Mouse (Mus musculus): Measurements from ENCODE around the gene Atf6b. TPM values are rescaled to one million over a fixed set of nuclear protein-coding genes. Genes with fewer than 3 reads are reported as not detected.

Atf6b gene
- polyA plus RNA-seq, 1 experiment from 2014 or later: 17.8 TPM

GRCm38 (mm10) chr17:34651507-34652221, 4.7 kb downstream of the Atf6b start:
- no peak overlapping the region for H3K9ac ChIP-seq (ENCODE audit: low read depth, low read length)
- H3K4me2 ChIP-seq (ENCODE audit: low read depth, low read length): no peak overlapping the region
- H3K27me3 ChIP-seq (ENCODE audit: control insufficient read depth, insufficient read depth, low read depth, low read length): no peaks in the 10 kb centered on the region
- H3K36me3 ChIP-seq (ENCODE audit: control insufficient read depth, insufficient read depth): peaks cover 6% of the 10 kb centered on the region
- no peak overlapping the region for H3K4me3 ChIP-seq (ENCODE audit: low read depth, low read length)
- H3K4me1 ChIP-seq (ENCODE audit: control insufficient read depth, low read depth, low read length): peaks cover 8% of the 10 kb centered on the region
- no peak for ATAC-seq (ENCODE audit: low read depth)
- WGBS (ENCODE audit: insufficient replicate concordance): 55% methylated on average over 19 of the region's 19 CpGs
- H3K9me3 ChIP-seq (replicated peaks; ENCODE audit: control insufficient read depth, low read length): no peaks in the 10 kb centered on the region
- no peak overlapping the region for H3K27ac ChIP-seq (ENCODE audit: low read length)

- no peaks in the 10 kb centered on the region for H3K27me3 ChIP-seq (ENCODE audit: control insufficient read depth, insufficient read depth, low read depth, low read length)
- no peak for ATAC-seq (ENCODE audit: low read depth)
- peaks cover 6% of the 10 kb centered on the region for H3K4me1 ChIP-seq (ENCODE audit: control insufficient read depth, low read depth, low read length)
- H3K9ac ChIP-seq (ENCODE audit: low read depth, low read length): no peak overlapping the region
- no peaks in the 10 kb centered on the region for H3K9me3 ChIP-seq (replicated peaks; ENCODE audit: control insufficient read depth, low read length)
- H3K4me2 ChIP-seq (ENCODE audit: low read depth, low read length): no peak overlapping the region
- H3K27ac ChIP-seq (ENCODE audit: low read length): no peak overlapping the region
- H3K4me3 ChIP-seq (ENCODE audit: low read depth, low read length): no peak overlapping the region
- peaks cover 6% of the 10 kb centered on the region for H3K36me3 ChIP-seq (ENCODE audit: control insufficient read depth, insufficient read depth)
- WGBS (ENCODE audit: insufficient replicate concordance): 78% methylated on average over 10 of the region's 10 CpGs
These were observed 5.6 kb downstream of the Atf6b start for GRCm38 (mm10) chr17:34652546-34652945.

- H3K4me1 ChIP-seq (ENCODE audit: control insufficient read depth, low read depth, low read length): peaks cover 2% of the 10 kb centered on the region
- H3K27ac ChIP-seq (ENCODE audit: low read length): no peak overlapping the region
- WGBS (ENCODE audit: insufficient replicate concordance): 84% methylated on average over 8 of the region's 8 CpGs
- no peaks in the 10 kb centered on the region for H3K27me3 ChIP-seq (ENCODE audit: control insufficient read depth, insufficient read depth, low read depth, low read length)
- H3K36me3 ChIP-seq (ENCODE audit: control insufficient read depth, insufficient read depth): peaks cover 6% of the 10 kb centered on the region
- H3K4me3 ChIP-seq (ENCODE audit: low read depth, low read length): no peak overlapping the region
- ATAC-seq (ENCODE audit: low read depth): no peak
- no peak overlapping the region for H3K4me2 ChIP-seq (ENCODE audit: low read depth, low read length)
- H3K9ac ChIP-seq (ENCODE audit: low read depth, low read length): no peak overlapping the region
- H3K9me3 ChIP-seq (replicated peaks; ENCODE audit: control insufficient read depth, low read length): no peaks in the 10 kb centered on the region
These were observed 6.0 kb downstream of the Atf6b start for GRCm38 (mm10) chr17:34652985-34653384.

DNA sequence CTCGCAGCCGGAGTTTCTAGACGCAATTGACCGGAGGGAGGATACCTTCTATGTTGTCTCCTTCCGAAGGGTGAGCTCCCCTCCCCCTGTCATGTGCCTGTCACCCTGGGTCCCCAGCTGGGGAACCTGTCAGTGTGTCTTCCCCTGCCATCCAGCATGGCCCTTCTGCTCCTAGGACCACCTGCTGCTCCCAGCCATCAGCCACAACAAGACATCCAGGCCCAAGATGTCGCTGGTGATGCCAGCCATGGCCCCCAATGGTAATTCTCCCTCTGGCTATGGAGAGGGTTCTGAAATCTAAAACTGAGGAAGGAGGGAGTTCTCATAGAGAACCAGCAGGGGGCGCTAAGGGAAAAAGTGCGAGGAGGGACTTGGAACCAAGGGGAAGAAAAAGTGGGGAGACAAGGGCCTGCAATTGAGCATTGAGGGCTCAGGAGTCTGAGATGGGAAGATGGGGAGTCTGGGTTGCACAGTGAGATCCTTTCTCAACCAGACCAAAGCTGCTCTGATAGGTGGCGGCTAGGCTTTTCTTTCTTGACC, 6.9 kb downstream of the Atf6b start:
- Histone ChIP-seq H3K4me1 (ENCODE audit: control insufficient read depth, low read depth, low read length) (no peaks in the 10 kb centered on the region), H3K27ac (ENCODE audit: low read length) (no peak overlapping the region), H3K4me3 (ENCODE audit: low read depth, low read length) (no peak overlapping the region), H3K4me2 (ENCODE audit: low read depth, low read length) (no peak overlapping the region), H3K27me3 (ENCODE audit: control insufficient read depth, insufficient read depth, low read depth, low read length) (no peaks in the 10 kb centered on the region), H3K9ac (ENCODE audit: low read depth, low read length) (no peak overlapping the region), H3K36me3 (ENCODE audit: control insufficient read depth, insufficient read depth) (peaks cover 6% of the 10 kb centered on the region), H3K9me3 (replicated peaks; ENCODE audit: control insufficient read depth, low read length) (no peaks in the 10 kb centered on the region)
- WGBS (ENCODE audit: insufficient replicate concordance): 52% methylated on average over 9 of the region's 9 CpGs
- no peak for ATAC-seq (ENCODE audit: low read depth)

- Histone ChIP-seq H3K27me3 (ENCODE audit: control insufficient read depth, insufficient read depth, low read depth, low read length) (peaks cover 4% of the 10 kb centered on the region; the same call in 1 of the 2 replicates), H3K4me2 (ENCODE audit: low read depth, low read length) (no peak overlapping the region), H3K4me1 (ENCODE audit: control insufficient read depth, low read depth, low read length) (no peaks in the 10 kb centered on the region), H3K27ac (ENCODE audit: low read length) (no peak overlapping the region), H3K9ac (ENCODE audit: low read depth, low read length) (no peak overlapping the region), H3K9me3 (replicated peaks; ENCODE audit: control insufficient read depth, low read length) (no peaks in the 10 kb centered on the region), H3K36me3 (ENCODE audit: control insufficient read depth, insufficient read depth) (peaks cover 6% of the 10 kb centered on the region), H3K4me3 (ENCODE audit: low read depth, low read length) (no peak overlapping the region)
- ATAC-seq (ENCODE audit: low read depth): no peak
- WGBS (ENCODE audit: insufficient replicate concordance): 79% methylated on average over 13 of the region's 13 CpGs
These were observed 7.4 kb downstream of the Atf6b start for GRCm38 (mm10) chr17:34654392-34654791.

GRCm38 (mm10) chr17:34655160-34655559, 8.2 kb downstream of the Atf6b start:
- H3K9ac ChIP-seq (ENCODE audit: low read depth, low read length): no peak overlapping the region
- H3K27ac ChIP-seq (ENCODE audit: low read length): no peak overlapping the region
- 50% methylated on average over 7 of the region's 7 CpGs for WGBS (ENCODE audit: insufficient replicate concordance)
- no peak; the same call in 1 of the 2 replicates for ATAC-seq (ENCODE audit: low read depth)
- H3K4me2 ChIP-seq (ENCODE audit: low read depth, low read length): no peak overlapping the region
- H3K4me1 ChIP-seq (ENCODE audit: control insufficient read depth, low read depth, low read length): no peaks in the 10 kb centered on the region
- H3K36me3 ChIP-seq (ENCODE audit: control insufficient read depth, insufficient read depth): peaks cover 6% of the 10 kb centered on the region
- H3K9me3 ChIP-seq (replicated peaks; ENCODE audit: control insufficient read depth, low read length): no peaks in the 10 kb centered on the region
- no peak overlapping the region for H3K4me3 ChIP-seq (ENCODE audit: low read depth, low read length)
- H3K27me3 ChIP-seq (ENCODE audit: control insufficient read depth, insufficient read depth, low read depth, low read length): peaks cover 7% of the 10 kb centered on the region

- H3K4me1 ChIP-seq (ENCODE audit: control insufficient read depth, low read depth, low read length): no peaks in the 10 kb centered on the region
- H3K4me3 ChIP-seq (ENCODE audit: low read depth, low read length): no peak overlapping the region
- H3K27ac ChIP-seq (ENCODE audit: low read length): no peak overlapping the region
- WGBS (ENCODE audit: insufficient replicate concordance): 52% methylated on average over 4 of the region's 4 CpGs
- H3K36me3 ChIP-seq (ENCODE audit: control insufficient read depth, insufficient read depth): peaks cover 3% of the 10 kb centered on the region
- no peak overlapping the region for H3K4me2 ChIP-seq (ENCODE audit: low read depth, low read length)
- H3K9me3 ChIP-seq (replicated peaks; ENCODE audit: control insufficient read depth, low read length): no peaks in the 10 kb centered on the region
- no peak overlapping the region for H3K9ac ChIP-seq (ENCODE audit: low read depth, low read length)
- peak; percentile 59 for ATAC-seq (ENCODE audit: low read depth)
- peaks cover 12% of the 10 kb centered on the region for H3K27me3 ChIP-seq (ENCODE audit: control insufficient read depth, insufficient read depth, low read depth, low read length)
These were observed 8.6 kb downstream of the Atf6b start for GRCm38 (mm10) chr17:34655581-34655991.

GRCm38 (mm10) chr17:34656666-34657065, 9.7 kb downstream of the Atf6b start:
- no peak for ATAC-seq (ENCODE audit: low read depth)
- Histone ChIP-seq H3K4me3 (ENCODE audit: low read depth, low read length) (no peak overlapping the region), H3K9me3 (replicated peaks; ENCODE audit: control insufficient read depth, low read length) (no peaks in the 10 kb centered on the region), H3K4me2 (ENCODE audit: low read depth, low read length) (no peak overlapping the region), H3K36me3 (ENCODE audit: control insufficient read depth, insufficient read depth) (no peaks in the 10 kb centered on the region; the same call in 1 of the 2 replicates), H3K27me3 (ENCODE audit: control insufficient read depth, insufficient read depth, low read depth, low read length) (peaks cover 22% of the 10 kb centered on the region), H3K9ac (ENCODE audit: low read depth, low read length) (no peak overlapping the region), H3K4me1 (ENCODE audit: control insufficient read depth, low read depth, low read length) (no peaks in the 10 kb centered on the region), H3K27ac (ENCODE audit: low read length) (no peak overlapping the region)
- WGBS (ENCODE audit: insufficient replicate concordance): 45% methylated on average over 8 of the region's 8 CpGs

- ATAC-seq (ENCODE audit: low read depth): no peak
- H3K36me3 ChIP-seq (ENCODE audit: control insufficient read depth, insufficient read depth): no peaks in the 10 kb centered on the region; the same call in 1 of the 2 replicates
- 22% methylated on average over 2 of the region's 2 CpGs for WGBS (ENCODE audit: insufficient replicate concordance)
These were observed 10.3 kb downstream of the Atf6b start for GRCm38 (mm10) chr17:34657271-34657670.

More at GRCm38 (mm10) chr17:34657271-34657670, 10.3 kb downstream of the Atf6b start:
- Histone ChIP-seq H3K27ac (ENCODE audit: low read length) (no peak overlapping the region), H3K9me3 (replicated peaks; ENCODE audit: control insufficient read depth, low read length) (no peaks in the 10 kb centered on the region), H3K4me1 (ENCODE audit: control insufficient read depth, low read depth, low read length) (no peaks in the 10 kb centered on the region), H3K4me2 (ENCODE audit: low read depth, low read length) (no peak overlapping the region), H3K27me3 (ENCODE audit: control insufficient read depth, insufficient read depth, low read depth, low read length) (peaks cover 23% of the 10 kb centered on the region), H3K9ac (ENCODE audit: low read depth, low read length) (no peak overlapping the region), H3K4me3 (ENCODE audit: low read depth, low read length) (no peak overlapping the region)

All from liver, embryonic 16.5 days (tissue).